Mouse (Mus musculus) erythroblast, embryonic 14.5 days (primary cell): Measurements from ENCODE around the gene Adpgk.

Experiments used
- GATA1 ChIP-seq: IDR thresholded peaks from 2 replicates; pipeline ENCODE4 v1.6.1; 2012; ENCODE audit warnings: low read length, inconsistent platforms, mixed read lengths
- TAL1 ChIP-seq: IDR thresholded peaks from 3 replicates; pipeline ENCODE4 v1.6.1; 2012; ENCODE audit warnings: low read length, inconsistent platforms, mixed read lengths

DNA sequence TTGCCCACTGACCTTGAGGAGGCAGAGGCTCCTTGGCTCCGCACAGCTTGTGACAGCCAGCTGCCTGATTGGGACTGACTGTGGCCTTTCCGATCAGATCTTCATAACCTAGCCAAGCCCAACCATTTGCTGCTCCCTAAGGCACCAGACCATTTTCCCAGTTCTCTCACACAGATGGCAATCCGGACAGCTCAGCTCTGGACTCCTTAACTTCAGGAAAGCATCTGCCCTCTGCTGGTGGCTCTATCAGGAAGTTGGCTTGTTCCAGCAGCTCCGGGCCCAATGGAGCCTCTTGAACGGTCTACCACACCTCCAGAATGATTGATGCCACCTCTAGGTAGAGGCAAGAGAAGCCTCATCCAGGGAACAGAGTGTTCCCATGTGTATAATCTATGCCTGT is 21.6 kb upstream of the Adpgk start:
- TF ChIP-seq TAL1 (no peak), GATA1 (no peak)
